Mouse (Mus musculus) stomach, embryonic 14.5 days (tissue): ENCODE results near the gene Pde8b. TPM values are rescaled to one million over a fixed set of nuclear protein-coding genes. Genes with fewer than 3 reads are reported as not detected.

Source experiments
- ATAC-seq: fragments of 200-750 bp; cut with Nextera tagmentation; 2 replicates; pipeline ENCODE4 v1.8.0; 2017; ENCODE audit warnings: low read depth, moderate TSS enrichment; ENCODE audit not compliant: insufficient number of reproducible peaks, insufficient read depth, low FRiP score
- H3K27ac ChIP-seq: fragments of 300-500 bp; sonication (generic); 2 replicates; pipeline ENCODE4 v1.5.1; 2014; ENCODE audit warnings: mild to moderate bottlenecking, low read length, moderate library complexity, mixed read lengths
- H3K27me3 ChIP-seq: fragments of 300-500 bp; sonication (generic); 2 replicates; pipeline ENCODE4 v1.6.1; 2014; ENCODE audit warnings: low read length, control low read depth, mixed read lengths; ENCODE audit not compliant: control insufficient read depth, insufficient read depth
- H3K36me3 ChIP-seq: fragments of 300-500 bp; sonication (generic); 2 replicates; pipeline ENCODE4 v1.6.1; 2014; ENCODE audit warnings: mild to moderate bottlenecking, control low read depth, low read length, moderate library complexity, mixed read lengths; ENCODE audit not compliant: control insufficient read depth, insufficient read depth
- H3K4me1 ChIP-seq: fragments of 300-500 bp; sonication (generic); 2 replicates; pipeline ENCODE4 v1.6.1; 2014; ENCODE audit warnings: low read length, control low read depth, mixed read lengths; ENCODE audit not compliant: control insufficient read depth, insufficient read depth
- H3K4me2 ChIP-seq: fragments of 300-500 bp; sonication (generic); replicated peaks from 2 replicates; pipeline ENCODE4 v1.6.1; 2014; ENCODE audit warnings: low read depth, low read length, control low read depth
- H3K4me3 ChIP-seq: fragments of 300-500 bp; sonication (generic); 2 replicates; pipeline ENCODE4 v1.5.1; 2014; ENCODE audit warnings: low read depth, low read length, control low read depth
- H3K9ac ChIP-seq: fragments of 300-500 bp; sonication (generic); replicated peaks from 2 replicates; pipeline ENCODE4 v1.6.1; 2014; ENCODE audit warnings: low read depth, mild to moderate bottlenecking, control low read depth, low read length, moderate library complexity, mixed read lengths
- H3K9me3 ChIP-seq: fragments of 300-500 bp; sonication (generic); 2 replicates; pipeline ENCODE4 v1.6.1; 2016; ENCODE audit warnings: low read depth, low read length, control low read depth; ENCODE audit not compliant: control insufficient read depth
- WGBS: fragments of 180-500 bp; shearing (Covaris S2); extraction: QIAGEN DNeasy Blood & Tissue Kit; methylation state at CpG from one replicate; pipeline ENCODE4 v1.1.7; 2014; 5-methylcytosine and 5-hydroxymethylcytosine counted together
- polyA plus RNA-seq: library from polyadenylated mRNA; unstranded; fragments of >200 nt; fragmentation: Nextera tagmentation; extraction: Ambion mirVana; gene quantifications from 2 replicates; pipeline ENCODE4 v1.2.1, GENCODE M21; 2014

Pde8b gene
- polyA plus RNA-seq, 1 experiment from 2014 or later, result 5.5 TPM

GRCm38 (mm10) chr13:95144746-95145145, 105.4 kb downstream of the Pde8b start:
- Histone ChIP-seq H3K4me3 (no peak overlapping the region), H3K9ac (no peak overlapping the region), H3K4me2 (no peak overlapping the region), H3K27me3 (no peaks in the 10 kb centered on the region), H3K4me1 (no peaks in the 10 kb centered on the region), H3K9me3 (peaks cover 3% of the 10 kb centered on the region; the same call in 1 of the 2 replicates), H3K36me3 (no peaks in the 10 kb centered on the region), H3K27ac (no peak overlapping the region)
- ATAC-seq, result no peak

GRCm38 (mm10) chr13:95140460-95141079, 109.6 kb downstream of the Pde8b start:
- WGBS, result 68% methylated on average over 4 of the region's 4 CpGs
- H3K27ac ChIP-seq, result no peak overlapping the region
- H3K4me3 ChIP-seq, result no peak overlapping the region
- no peaks in the 10 kb centered on the region for H3K27me3 ChIP-seq
- ATAC-seq, result no peak
- no peaks in the 10 kb centered on the region for H3K4me1 ChIP-seq
- peaks cover 3% of the 10 kb centered on the region; the same call in 1 of the 2 replicates for H3K9me3 ChIP-seq
- no peak overlapping the region for H3K4me2 ChIP-seq
- no peak overlapping the region for H3K9ac ChIP-seq
- no peaks in the 10 kb centered on the region for H3K36me3 ChIP-seq

GRCm38 (mm10) chr13:95135326-95136150, 114.6 kb downstream of the Pde8b start:
- Histone ChIP-seq H3K27me3 (no peaks in the 10 kb centered on the region), H3K4me1 (no peaks in the 10 kb centered on the region), H3K9ac (no peak overlapping the region), H3K27ac (no peak overlapping the region), H3K36me3 (no peaks in the 10 kb centered on the region), H3K4me3 (no peak overlapping the region), H3K4me2 (no peak overlapping the region), H3K9me3 (no peaks in the 10 kb centered on the region)
- ATAC-seq, result no peak
- WGBS, result 89% methylated on average over 7 of the region's 7 CpGs

GRCm38 (mm10) chr13:95131848-95132247, 118.3 kb downstream of the Pde8b start:
- no peak for ATAC-seq
- 67% methylated on average over 4 of the region's 4 CpGs for WGBS
- Histone ChIP-seq H3K4me2 (no peak overlapping the region), H3K9me3 (no peaks in the 10 kb centered on the region), H3K36me3 (no peaks in the 10 kb centered on the region), H3K4me3 (no peak overlapping the region), H3K27me3 (no peaks in the 10 kb centered on the region), H3K9ac (no peak overlapping the region), H3K4me1 (no peaks in the 10 kb centered on the region), H3K27ac (no peak overlapping the region)

GRCm38 (mm10) chr13:95131041-95131440, 119.1 kb downstream of the Pde8b start:
- Histone ChIP-seq H3K4me2 (no peak overlapping the region), H3K27ac (no peak overlapping the region), H3K4me3 (no peak overlapping the region), H3K9ac (no peak overlapping the region), H3K4me1 (no peaks in the 10 kb centered on the region), H3K36me3 (no peaks in the 10 kb centered on the region), H3K27me3 (no peaks in the 10 kb centered on the region), H3K9me3 (no peaks in the 10 kb centered on the region)
- no peak for ATAC-seq
- 83% methylated on average over 1 of the region's 1 CpGs for WGBS

- no peak overlapping the region for H3K27ac ChIP-seq
- WGBS, result 55% methylated on average over 10 of the region's 10 CpGs
- H3K9ac ChIP-seq, result no peak overlapping the region
- no peak overlapping the region for H3K4me2 ChIP-seq
- no peaks in the 10 kb centered on the region for H3K36me3 ChIP-seq
- no peak overlapping the region for H3K4me3 ChIP-seq
- no peaks in the 10 kb centered on the region for H3K9me3 ChIP-seq
- no peak for ATAC-seq
- no peaks in the 10 kb centered on the region for H3K4me1 ChIP-seq
- H3K27me3 ChIP-seq, result no peaks in the 10 kb centered on the region
These were observed 122.8 kb downstream of the Pde8b start for GRCm38 (mm10) chr13:95127288-95127687.

GRCm38 (mm10) chr13:95126801-95127200, 123.3 kb downstream of the Pde8b start:
- WGBS, result 87% methylated on average over 10 of the region's 10 CpGs
- Histone ChIP-seq H3K4me2 (no peak overlapping the region), H3K36me3 (no peaks in the 10 kb centered on the region), H3K9ac (no peak overlapping the region), H3K9me3 (no peaks in the 10 kb centered on the region), H3K4me3 (no peak overlapping the region), H3K4me1 (no peaks in the 10 kb centered on the region), H3K27me3 (no peaks in the 10 kb centered on the region), H3K27ac (no peak overlapping the region)
- no peak for ATAC-seq

- H3K36me3 ChIP-seq, result no peaks in the 10 kb centered on the region
- H3K9ac ChIP-seq, result no peak overlapping the region
- H3K4me1 ChIP-seq, result no peaks in the 10 kb centered on the region
- WGBS, result 88% methylated on average over 4 of the region's 4 CpGs
- ATAC-seq, result no peak
- H3K4me2 ChIP-seq, result no peak overlapping the region
- no peak overlapping the region for H3K4me3 ChIP-seq
- no peaks in the 10 kb centered on the region for H3K9me3 ChIP-seq
- H3K27me3 ChIP-seq, result no peaks in the 10 kb centered on the region
- no peak overlapping the region for H3K27ac ChIP-seq
These were observed 124.5 kb downstream of the Pde8b start for GRCm38 (mm10) chr13:95125546-95126215.
